Mouse (Mus musculus) E14TG2a.4 (cell line): ENCODE measurements around the gene Rps6kc1.

Experiments used
- CTCF ChIP-seq: conservative IDR thresholded peaks from 2 replicates; pipeline ENCODE4 v1.5.1; 2014; ENCODE audit warnings: low read length
- POU5F1 ChIP-seq: IDR thresholded peaks from 2 replicates; pipeline ENCODE4 v1.6.1; 2014; ENCODE audit warnings: low read length, borderline replicate concordance

DNA sequence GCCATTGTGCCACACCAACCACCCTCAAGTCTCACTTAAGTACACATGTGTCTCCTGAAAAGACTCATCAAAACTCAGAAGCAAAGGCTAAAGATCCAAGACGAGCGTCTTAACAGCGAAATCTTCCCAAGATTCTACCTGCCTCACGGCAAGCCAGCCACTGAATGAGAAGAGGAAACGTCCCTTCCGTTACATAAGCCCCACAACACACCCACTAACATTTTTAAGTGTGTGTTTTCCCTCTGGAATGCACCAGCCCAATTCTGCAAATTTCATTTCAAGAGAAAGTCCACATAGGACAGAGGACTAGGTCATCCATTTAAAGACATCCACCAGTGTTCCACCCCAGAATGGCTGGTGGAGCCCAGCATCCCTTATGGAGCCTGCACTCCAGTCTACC, 734 bp downstream of the Rps6kc1 start:
- TF ChIP-seq CTCF (no peak), POU5F1 (no peak)
